Mouse (Mus musculus) heart, postnatal 0 days (tissue): ENCODE measurements around the gene Litaf.

Experiments
- CTCF ChIP-seq: IDR thresholded peaks from 2 replicates; pipeline ENCODE4 v1.5.1; 2016; ENCODE audit warnings: antibody characterized with exemption, control low read depth, low read depth
- EP300 ChIP-seq: IDR thresholded peaks from 2 replicates; pipeline ENCODE4 v1.6.1; 2016; ENCODE audit warnings: antibody characterized with exemption, low read depth

DNA sequence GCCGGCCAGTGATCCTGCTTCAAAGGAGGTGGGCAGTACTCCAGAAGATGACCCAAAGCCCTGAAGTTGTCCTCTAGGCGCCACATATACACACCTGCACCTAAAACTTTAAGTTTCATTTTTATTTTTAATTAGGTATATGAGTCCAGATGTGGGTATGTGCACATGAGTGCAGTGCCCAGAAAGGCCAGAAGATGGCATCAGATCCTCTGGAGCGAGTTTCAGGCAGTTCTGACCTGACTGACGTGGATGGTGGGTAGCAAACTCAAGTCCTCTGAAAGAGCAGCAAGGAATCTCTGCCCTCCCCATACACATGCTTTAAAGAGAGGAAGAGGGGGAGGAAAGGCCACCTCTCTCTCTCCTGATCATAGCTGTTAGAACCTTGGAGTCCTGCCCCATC is 76.1 kb downstream of the Litaf start:
- TF ChIP-seq CTCF (peak; percentile 41; the same call in 1 of the 2 replicates), EP300 (no peak)
